Mouse (Mus musculus): ENCODE measurements around the gene Svs2.
A peak's percentile ranks its signal among the peaks of the same experiment; 100 is the strongest.
"Not testable (repeated sequence)": the region's sequence is repeated elsewhere in the genome, so short reads cannot be mapped to it uniquely, and the experiment has no call there.

The Svs2 gene

DNA sequence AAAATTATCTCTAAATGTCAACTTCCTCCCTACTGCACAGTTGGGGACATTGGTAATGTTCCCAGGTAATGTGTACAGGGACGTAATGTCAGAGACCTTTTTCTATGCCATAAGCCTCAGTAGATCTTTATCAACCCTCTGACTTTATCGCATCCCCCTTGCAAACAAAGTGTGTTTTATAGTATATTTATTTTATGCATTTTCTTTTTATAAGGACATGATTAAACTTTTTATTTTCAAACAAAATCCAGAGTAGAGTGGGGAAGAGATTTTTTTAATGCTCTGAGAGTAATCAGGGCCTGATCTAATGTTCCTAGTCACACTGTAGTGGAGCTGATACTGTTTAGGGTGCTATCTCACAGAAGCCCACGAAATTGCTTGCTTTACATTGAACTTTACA is at the start of gene Svs2:
Svs2 (minus strand) TSS at position 101 of the 400 bp plus-strand sequence.
- no peak for DNase-seq

DNA sequence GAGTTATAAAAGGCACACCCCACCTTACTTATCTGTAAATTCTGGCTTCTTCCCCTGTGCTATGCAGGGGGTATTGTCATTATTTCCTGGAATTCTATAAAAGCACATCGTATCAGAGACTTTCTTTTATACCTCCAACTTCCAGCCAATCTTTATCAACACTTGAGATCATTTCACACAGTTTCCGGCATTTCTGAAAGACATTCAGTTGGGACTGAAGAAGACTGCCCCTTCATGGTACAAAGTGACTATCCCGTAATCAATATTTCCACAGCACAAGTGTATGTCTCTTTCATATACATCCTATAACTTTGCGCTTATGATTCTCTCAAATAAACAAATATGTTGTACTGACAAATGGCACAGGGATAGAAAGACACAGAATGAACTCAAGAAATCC is 40.1 kb upstream of the Svs2 start, which contains the start of gene Svs4:
Svs4 (minus strand) TSS at position 101 of the 400 bp plus-strand sequence.
- DNase-seq: no peak

DNA sequence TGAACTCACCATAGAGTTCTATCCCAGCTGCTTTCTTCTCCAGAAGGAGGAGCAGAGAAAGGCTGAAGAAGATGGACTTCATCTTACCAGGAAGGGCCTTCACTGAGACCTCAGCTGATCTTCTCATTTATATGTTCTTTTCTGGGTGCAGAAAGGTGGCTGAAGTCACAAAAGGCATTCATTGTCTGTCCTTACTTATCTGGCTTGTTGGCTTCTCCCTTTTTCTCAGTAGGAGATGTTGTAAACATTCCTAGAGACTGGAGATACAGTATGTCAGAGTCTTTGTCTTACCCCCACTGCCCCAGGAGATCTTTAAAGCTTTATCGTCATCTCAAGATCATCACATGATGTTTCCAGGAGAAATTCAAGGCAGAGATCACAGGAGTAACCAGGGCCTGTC is 18.3 kb upstream of the Svs2 start, which contains the start of gene Svs3b:
Svs3b (minus strand) TSS at position 101 of the 400 bp plus-strand sequence.
- DNase-seq: not testable (repeated sequence)

DNA sequence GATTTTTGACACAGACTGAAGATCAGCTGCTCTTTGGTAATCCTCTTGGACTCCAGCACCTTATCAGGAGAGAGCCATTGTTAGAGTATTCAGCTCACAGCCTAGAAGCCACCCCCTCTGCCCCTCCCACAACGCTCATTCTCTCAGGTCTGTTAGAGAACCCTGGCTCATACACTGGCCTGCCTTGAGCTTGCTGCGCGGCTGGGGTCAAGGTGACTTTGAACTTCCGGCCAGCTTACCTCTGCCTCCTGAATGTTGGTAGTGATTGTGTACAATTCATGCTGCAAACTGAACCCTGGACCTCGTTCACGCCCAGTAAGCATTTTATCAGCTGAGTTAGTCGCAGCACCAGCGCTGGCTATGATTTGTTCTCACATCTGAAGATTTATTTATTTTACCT is 5.6 kb downstream of the Svs2 start:
- no peak for DNase-seq

DNA sequence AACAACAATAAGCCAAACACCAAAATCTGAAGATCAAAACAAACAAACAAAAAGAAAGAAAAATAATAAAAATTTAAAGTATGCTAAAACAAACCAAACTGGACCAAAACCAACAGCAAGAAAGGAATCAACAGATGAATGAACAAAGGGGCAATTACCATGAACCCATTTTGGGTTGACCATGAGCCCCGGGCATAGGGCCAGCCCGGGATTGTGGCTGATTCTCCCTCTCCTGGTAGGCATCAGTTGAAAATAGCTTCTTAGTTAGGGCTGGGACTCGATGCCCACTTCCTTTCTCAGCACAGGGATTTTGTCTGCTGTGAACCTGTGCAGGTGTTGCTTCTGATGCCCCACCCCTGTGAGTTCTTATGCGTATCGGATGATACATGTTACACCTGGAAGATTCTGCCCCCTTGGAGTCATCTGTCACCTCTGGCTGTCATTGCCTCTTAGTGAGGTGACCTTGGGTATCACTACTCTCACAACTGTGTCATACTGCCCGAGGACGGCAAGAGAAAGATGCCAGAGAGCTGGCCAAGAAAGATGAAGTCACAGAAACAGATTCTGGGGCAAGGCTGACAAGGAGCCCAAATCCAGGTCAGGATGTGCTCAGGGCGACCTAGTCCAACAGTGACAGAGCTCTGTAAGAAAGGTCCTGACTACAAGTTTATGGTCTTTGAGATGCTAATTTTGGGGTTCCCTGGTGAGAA is 9.8 kb downstream of the Svs2 start:
- no peak for DNase-seq

DNA sequence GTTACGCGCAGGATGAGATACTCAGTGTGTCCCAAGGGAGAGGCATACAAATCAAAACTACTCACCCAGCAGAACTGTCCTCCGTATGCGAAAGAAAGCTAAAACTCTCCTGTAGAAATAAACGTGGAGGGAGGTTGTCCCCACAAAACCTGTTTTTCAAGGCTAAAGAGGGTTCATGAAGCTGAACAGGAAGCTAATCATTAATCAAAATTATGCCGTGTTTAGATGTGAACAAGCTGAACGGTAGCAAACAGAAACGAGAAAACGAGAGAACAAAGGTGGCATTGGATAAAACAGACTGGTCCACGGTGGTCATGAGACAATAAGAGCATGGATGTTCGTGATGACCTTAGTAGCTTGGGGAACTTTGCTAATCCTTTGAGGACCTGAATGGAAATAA is 16.7 kb downstream of the Svs2 start, which contains the start of gene Wfdc15b:
Wfdc15b (minus strand) TSS at position 139 of the 400 bp plus-strand sequence.
- DNase-seq: no peak

DNA sequence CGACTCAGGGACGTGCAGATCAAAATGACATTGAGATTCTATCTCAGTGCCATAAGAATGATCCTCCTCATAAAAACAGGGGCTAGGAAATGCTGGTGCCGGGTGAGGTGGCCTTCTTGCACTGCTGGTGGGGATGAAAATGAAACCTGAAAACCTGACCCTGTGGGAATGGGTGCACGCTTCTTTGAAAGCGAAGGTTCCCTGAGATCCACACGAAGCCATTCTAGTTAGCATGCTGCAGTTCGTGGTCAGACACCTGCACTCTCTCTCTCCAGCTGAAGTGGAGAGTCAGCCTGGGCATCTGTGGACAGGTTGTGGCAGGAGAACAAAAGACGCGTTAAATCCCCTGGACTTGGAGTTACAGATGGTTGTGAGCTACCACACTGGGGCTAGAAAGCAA is 19.0 kb downstream of the Svs2 start:
- no peak for DNase-seq

DNA sequence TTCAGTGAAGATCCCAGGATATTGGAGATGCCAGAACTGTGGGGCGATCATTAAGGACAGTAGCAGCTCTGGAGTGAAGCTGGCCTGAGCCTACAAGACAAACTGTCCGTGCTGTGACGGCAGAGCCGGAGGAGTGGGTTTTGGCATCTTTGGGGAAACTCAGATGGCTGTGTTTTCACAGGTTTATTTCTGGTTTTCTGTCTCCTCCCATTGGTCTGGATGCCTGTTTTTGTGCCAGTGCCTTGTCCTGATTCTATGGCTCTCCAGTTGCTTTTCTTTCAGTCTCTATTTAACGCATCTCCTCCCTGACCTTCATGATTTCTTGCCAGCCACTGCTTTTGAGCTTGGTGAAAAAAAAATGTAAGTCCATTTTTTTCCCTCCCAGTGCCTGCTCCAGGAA is 25.6 kb downstream of the Svs2 start:
- no peak for DNase-seq

DNA sequence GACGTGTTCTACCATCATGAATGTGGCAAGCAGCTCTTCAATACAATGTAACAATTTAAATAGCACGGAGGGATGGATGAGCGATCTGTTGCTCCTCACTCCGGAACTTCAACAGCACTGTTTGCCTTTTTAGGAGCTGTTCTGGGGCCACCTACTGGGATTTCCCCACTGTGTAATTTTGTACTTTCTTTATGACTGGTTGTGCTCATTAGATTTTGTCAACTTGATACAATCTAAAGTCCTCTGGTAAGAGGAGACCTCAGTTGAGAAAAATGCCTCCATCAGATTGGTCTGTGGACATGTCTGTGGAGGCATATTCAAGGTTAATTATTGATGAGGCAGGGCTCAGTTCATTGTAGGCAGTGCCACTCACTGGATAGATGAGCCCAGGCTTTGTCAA is 27.4 kb downstream of the Svs2 start:
- DNase-seq: no peak

DNA sequence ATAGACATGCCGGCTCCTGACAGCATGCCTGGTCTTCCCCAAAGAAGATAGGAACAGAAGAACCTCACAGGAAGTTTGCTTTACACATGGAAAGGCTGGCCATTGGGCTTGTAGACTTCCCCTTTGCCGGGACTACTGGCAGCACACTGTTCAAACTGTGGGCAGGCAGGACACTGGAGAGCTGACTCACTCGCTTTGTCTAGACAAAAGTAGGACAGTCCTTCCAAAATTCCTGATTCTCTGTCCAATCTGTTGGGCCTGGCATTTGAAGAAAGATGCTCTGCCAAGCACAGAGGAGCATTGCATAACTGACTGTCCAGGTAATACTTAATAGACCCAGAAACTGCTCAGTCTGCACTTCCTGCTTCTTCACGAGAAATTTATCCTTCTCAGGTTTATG is 31.6 kb downstream of the Svs2 start:
- no peak for DNase-seq

DNA sequence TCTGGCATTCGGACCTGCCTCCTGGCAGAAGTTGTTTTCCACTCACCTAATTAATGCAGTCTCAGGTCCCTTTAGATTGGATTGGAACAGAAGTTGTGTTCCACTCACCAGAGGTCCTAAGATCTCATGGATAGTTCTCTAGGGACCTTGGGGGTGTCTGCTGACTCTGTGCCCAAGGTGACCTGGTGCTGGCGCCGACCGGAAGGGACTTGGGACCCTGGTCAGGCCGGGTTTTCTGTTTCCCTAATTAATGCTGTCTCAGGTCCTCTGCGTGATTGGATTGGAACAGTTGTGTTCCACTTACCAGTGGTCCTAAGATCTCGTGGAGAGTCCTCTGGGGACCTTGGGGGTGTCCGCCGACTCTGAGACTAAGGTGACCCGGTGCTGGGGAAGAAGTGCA is 32.3 kb downstream of the Svs2 start:
- not testable (repeated sequence) for DNase-seq

DNA sequence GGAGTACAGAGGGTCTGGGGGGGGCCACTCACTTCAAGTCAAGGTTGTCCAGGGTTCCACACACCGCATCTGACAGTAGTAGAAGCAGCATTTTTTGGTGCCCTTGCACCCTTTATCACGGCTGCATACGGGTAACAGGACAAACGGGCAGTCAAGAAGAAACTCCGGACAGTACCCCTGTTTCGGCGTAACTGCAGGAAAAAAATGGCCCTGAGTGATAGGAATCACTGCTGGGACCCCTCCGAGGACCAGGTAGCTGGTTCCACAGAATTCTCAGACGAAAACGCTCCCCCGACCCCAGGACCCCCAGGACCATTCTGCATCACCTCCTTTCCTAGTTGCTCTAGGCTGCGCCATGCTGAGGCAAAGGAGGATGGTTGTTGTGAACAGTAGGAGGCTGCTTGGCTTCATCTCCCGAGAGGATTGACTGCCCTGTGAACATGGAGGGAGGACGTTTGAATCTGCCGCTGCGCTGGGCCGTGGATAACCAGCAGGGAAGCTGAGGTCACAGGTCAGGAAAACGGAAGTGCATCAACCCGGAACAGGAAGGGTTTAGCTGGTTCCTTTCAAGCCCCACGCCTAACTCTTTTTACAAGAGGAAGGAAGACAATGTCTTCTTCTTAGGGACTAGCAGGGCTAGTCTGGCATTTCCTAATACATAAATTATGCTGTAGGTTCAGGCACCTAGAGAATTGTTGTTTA is 38.5 kb downstream of the Svs2 start, which contains the start of gene Wfdc15a:
Wfdc15a (minus strand) TSS at position 505 of the 702 bp plus-strand sequence.
- DNase-seq: no peak

DNA sequence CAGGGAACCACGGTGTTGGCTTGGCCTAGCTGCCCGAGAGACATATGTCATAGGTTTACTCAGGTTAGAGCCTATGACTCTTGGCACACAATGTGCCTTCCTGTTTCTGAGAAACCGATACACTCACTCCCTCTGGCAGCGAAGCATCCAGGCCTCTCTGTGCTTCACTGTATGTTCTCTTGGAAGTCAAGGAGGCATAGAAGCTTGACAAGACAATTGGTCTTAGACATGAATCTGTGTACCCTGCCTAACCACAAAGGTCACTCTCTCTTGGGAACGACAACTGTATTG is 41.6 kb downstream of the Svs2 start:
- DNase-seq: no peak

DNA sequence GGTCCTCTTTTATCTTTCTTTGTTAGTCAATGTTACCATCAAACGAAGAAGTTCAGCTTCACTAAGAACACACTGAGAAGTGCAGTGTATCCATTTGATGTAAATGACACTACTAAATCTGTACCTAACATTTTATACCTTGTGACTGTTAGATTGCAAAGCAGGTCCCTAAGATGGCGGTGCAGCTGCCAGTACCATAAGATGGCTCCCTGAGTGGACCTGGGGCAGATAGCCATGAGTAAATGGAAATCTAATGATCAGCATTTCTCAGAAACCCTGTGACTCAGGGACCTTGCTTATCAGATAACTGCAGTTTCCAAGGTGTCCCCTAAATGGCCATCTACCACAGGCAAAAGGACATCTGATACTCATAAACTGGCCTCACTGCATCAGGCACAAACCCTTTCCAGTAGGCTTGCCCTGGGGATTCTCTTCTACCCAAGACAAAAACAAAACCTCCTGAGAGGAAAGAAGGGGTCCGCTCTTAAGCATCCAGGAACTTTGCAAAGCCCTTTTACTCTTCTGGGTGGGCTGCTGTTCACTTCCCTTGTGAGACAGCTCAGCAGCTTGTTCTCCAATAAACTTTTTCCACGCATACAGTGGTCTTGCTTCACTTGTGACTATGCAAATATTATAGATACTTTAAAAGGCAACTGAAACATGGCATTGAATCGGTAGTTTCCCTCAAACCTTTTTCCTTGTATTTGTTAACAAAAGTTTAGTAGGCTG is 42.1 kb downstream of the Svs2 start:
- DNase-seq: no peak

DNA sequence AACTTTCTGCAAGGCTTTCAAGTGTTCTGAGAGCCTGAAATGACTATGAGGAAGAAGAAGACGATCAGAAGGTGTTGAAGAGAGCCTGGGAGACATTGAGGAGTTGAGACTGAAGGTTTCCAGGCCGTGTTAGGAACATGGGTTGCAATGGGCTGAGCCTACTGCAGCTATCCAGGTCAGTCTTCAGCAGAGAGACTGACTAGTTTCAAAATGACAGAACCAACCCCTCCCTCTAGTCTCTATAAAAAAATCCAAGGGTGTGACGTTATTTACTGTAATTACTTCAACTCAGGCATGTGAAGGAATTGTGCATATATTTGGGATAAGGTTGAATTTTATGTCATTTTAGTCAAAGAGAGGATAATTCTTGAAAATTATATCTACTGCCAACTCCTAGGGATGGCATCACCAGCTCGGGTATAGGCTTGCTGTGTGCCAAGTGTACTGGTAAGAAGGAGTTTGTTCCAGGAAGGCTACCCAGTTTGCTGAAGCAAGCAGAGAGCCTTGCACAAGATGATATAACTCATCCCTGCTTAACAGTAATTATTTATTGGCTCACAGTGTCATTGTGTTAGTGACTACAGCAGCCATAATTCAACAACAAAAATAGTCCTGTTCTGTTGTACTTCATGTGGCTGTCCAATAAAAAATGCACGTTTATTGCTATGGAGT is 43.2 kb downstream of the Svs2 start:
- DNase-seq: no peak

DNA sequence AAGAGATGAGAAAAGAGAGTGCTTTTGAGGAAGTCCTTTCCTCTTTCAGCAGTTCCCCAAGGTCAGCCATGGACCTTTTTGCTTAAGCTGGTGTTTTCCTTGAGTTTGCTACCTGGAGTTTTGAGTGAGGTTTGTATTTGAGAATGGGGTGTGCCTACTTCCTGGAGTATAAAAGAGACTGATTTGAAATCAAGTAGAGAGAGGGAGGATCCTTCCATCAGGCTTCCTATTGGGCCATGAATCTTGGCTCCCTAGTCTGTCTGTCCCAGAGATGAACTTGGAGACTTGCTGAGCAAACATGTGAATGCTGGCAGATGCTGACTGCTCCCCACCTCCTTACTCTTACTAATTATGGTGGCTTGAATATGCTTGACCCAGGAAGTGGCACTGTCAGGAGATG is 46.0 kb downstream of the Svs2 start:
- DNase-seq: no peak

DNA sequence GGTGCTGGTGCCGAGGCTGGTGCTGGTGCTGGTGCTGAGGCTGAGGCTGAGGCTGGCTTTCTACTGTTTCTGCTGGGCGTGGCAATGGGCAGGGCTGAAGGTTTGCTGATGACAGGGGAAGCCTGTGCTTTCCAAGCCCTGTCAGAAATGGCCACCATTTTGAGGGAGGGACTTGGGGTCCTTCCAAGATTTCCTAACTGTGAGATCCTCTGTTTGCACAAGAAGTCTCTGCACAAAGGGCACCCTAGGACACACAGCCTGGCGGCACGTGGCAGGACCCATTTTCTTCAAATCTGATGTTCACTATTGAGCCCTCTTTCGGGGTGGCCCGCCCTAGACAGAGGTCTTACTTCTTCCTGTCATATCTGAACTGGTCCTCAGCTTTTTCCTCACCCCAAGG is 47.7 kb downstream of the Svs2 start, which contains the start of gene Wfdc12:
Wfdc12 (minus strand) TSS at position 33 of the 400 bp plus-strand sequence.
- DNase-seq: peak; percentile 72

DNA sequence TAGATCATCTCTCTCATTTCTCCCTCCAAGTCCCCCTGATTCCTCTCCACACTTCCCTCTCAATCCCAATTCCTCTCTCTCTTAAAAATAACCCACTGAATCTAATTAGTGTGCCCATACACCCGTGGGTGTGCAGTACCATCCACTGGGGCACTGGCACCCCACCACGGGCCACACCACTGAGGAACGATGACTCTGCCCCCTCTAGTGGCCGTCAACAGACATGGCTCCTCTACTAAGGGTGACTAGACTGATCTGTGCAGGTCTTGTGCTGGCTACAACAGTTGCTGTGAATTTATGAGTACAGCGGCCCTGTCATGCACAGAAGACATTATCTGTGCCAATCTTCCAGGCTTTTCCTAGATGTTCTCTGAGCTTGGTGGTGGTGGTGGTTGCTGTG is 49.5 kb downstream of the Svs2 start:
- no peak for DNase-seq
